Mouse (Mus musculus) right cerebral cortex, adult 2 months (tissue): ENCODE data around the gene Hykk.

ENCODE experiments used
- DNase-seq, 2 experiments: peaks; one replicate each; pipeline ENCODE4 v3.0.0; 2021 to 2022; ENCODE audit warnings: low spot score in 2 of 2

Hykk gene

DNA sequence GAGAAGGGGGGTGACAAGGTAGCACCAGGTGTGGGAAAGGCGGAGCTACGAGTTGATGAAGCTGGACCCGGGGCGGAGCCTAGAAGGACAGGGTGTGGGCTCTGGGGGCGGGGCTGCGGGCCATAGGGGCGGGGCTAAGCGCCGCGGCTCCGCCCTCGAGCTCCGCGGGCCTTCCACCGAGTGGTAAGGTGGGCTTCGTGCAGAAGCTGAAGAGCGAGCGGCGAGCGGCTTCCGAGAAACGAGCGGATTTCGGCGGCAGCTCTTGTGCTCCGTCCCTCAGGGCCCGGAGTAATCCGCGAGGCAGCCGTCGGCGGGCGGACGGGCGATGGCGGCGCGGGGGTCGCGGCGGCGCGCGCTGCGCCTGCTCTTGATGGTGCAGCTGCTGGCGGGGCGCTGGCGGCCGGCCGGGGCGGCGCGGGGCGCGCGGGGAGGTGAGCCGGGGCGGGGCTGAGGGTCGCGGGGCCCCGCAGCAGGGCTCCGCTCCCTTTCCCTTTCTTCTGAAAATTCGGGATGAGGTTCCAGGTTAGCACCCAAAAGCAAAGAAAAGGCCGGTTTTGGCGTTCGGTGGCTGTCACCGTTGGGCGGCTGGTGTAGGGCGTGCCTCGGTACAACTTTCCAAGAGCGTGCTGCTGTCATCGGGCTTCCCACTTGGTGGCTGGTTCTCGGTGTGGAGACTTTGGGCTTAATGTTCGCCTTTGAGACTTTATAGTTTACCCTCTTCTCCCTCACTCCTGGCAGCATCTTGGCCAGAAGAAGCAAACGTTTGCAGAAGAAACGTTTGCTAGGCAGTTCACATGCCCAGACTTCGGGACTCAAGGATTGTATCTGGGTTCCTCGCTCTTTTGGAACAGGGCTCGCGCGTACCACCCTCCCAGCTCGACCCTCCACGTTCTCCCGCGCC lies 64.5 kb downstream of the Hykk start:
- DNase-seq: no peak

- DNase-seq: no peak
Measured at GRCm38 (mm10) chr9:54982401-54982800, 65.3 kb downstream of the Hykk start.

DNA sequence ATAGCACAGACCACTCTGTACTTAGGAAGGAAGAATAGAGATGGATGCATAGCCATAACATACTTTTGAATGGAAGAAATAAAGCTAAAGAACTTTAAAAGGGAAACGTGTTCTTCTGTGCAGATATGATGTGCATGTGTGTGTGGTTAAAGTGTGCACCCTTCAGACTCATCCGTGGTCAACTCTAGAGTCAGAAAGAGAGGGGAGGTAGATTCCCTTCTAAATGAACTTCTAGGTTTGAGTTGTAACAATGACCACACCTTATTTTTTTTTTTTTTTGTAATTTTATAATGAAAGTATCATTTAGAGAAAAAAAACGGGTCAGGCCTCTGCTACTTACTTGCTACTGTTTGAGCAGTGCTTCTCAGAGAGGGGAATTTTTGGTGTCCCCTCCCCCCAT lies 73.3 kb downstream of the Hykk start:
- no peak for DNase-seq

- no peak for DNase-seq
Measured at GRCm38 (mm10) chr9:54994381-54994780, 77.3 kb downstream of the Hykk start.

GRCm38 (mm10) chr9:54995645-54996044 lies 78.6 kb downstream of the Hykk start:
- no peak for DNase-seq
